Mouse (Mus musculus): ENCODE measurements around the gene Fkbp10. TPM values are rescaled to one million over a fixed set of nuclear protein-coding genes. Genes with fewer than 3 reads are reported as not detected.

Fkbp10 gene
- polyA plus RNA-seq, 1 experiment from 2014 or later, result 37.0 TPM

DNA sequence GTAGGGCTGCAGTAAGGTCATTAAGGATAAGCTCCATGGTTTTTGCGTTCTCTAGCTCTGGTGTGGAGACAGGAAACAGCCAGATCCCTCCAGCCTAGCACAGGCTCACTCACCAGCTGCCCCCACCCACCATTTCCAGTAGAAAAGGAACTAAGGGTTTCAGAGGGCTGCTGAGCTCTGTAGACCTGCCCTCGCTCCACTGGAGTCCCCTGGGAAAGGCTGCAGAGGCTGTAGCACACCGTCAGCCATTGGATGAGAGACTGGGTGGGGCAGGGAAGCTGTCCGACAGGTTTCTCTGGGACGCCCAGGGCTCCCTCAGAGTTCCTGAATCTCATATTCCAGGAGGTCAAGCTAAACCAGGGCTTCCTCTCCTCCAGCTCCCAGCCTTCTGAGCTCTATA lies 28.9 kb upstream of the Fkbp10 start:
- no peak overlapping the region for H3K4me3 ChIP-seq (ENCODE audit: low read depth, low read length)
- H3K27ac ChIP-seq (ENCODE audit: low read depth, low read length), result peak overlapping the region; percentile 54
- H3K4me2 ChIP-seq (replicated peaks; ENCODE audit: low read depth), result peak overlapping the region; percentile 27
- H3K36me3 ChIP-seq (ENCODE audit: control insufficient read depth, insufficient read depth), result peaks cover 49% of the 10 kb centered on the region
- no peak overlapping the region for H3K9ac ChIP-seq (ENCODE audit: low read depth, low read length)
- H3K4me1 ChIP-seq (replicated peaks; ENCODE audit: control insufficient read depth, insufficient read depth, low read length), result peaks cover 28% of the 10 kb centered on the region
- TF ChIP-seq CTCF (IDR thresholded peaks at IDR 0.05; ENCODE audit: low read depth), result no peak
- 24% methylated on average over 5 of the region's 5 CpGs for WGBS
- H3K9me3 ChIP-seq (ENCODE audit: control insufficient read depth), result no peaks in the 10 kb centered on the region
- H3K27me3 ChIP-seq (replicated peaks; ENCODE audit: control insufficient read depth, insufficient read depth, low read length), result no peaks in the 10 kb centered on the region
- peak; percentile 80 for ATAC-seq

DNA sequence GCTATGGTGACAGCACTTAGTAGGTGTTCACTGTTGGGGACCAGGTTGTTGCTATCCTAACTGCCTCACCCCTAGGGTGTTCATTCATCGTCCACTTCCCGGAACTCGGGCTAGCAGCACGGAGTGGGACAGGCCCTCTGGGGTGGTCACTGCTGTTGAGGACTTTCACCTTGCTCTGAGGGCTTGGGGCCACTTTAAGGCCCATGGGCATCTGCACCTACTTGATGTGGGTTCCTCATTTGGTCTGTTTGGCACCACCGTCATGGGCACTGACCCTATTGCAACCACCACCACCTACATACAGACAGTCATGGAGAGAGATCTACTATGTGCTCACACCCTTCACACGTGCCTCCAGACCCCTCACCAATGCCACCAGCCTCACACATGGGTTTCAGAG lies 28.4 kb upstream of the Fkbp10 start:
- H3K36me3 ChIP-seq (ENCODE audit: control insufficient read depth, insufficient read depth), result peaks cover 43% of the 10 kb centered on the region
- H3K9ac ChIP-seq (ENCODE audit: low read depth, low read length), result no peak overlapping the region
- peaks cover 28% of the 10 kb centered on the region for H3K4me1 ChIP-seq (replicated peaks; ENCODE audit: control insufficient read depth, insufficient read depth, low read length)
- 60% methylated on average over 6 of the region's 6 CpGs for WGBS
- no peak for ATAC-seq
- no peaks in the 10 kb centered on the region for H3K27me3 ChIP-seq (replicated peaks; ENCODE audit: control insufficient read depth, insufficient read depth, low read length)
- no peak for TF ChIP-seq CTCF (IDR thresholded peaks at IDR 0.05; ENCODE audit: low read depth)
- H3K4me3 ChIP-seq (ENCODE audit: low read depth, low read length), result no peak overlapping the region
- no peaks in the 10 kb centered on the region for H3K9me3 ChIP-seq (ENCODE audit: control insufficient read depth)
- H3K27ac ChIP-seq (ENCODE audit: low read depth, low read length), result peak overlapping the region; percentile 54; the same call in 1 of the 2 replicates
- peak overlapping the region; percentile 24 for H3K4me2 ChIP-seq (replicated peaks; ENCODE audit: low read depth)

DNA sequence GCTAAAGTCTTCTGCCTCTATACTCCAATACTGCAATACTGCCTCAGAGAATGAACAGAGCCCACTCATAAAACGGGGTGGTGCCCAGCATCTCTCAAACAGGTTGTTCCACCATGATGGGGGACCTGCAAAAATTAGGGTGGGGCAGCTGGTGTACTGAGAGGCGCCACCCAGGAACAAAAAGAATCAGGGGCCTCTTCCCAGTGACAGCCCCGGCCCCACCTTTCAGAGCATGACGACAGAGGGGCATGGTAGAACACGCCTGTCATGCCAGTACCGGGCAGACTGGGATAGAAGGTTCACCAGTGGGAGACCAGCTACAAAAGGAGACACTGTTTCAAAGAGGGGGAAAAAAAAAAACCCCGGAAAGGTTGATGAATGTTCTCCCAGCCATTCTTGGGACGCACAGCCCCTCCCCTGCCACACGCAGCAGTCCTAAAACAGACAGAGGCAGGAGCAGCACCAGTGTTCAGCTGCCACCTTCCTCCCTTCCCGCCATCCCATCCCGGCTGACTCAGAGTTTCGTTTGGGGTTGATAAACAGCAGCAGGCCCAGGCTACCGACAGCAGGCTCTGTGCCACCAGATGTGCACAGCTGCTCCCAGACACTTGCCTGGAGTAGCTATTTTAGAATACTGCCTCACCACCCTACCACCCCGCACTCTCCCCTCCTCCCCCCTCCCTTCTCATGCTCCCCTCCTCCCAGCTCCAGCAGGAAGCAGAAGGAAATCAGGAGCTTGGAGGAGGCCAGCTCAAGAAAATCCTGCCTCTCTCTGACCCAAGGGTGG lies 27.7 kb upstream of the Fkbp10 start:
- WGBS, result 9% methylated on average over 14 of the region's 14 CpGs
- H3K4me1 ChIP-seq (replicated peaks; ENCODE audit: control insufficient read depth, insufficient read depth, low read length), result peaks cover 30% of the 10 kb centered on the region

DNA sequence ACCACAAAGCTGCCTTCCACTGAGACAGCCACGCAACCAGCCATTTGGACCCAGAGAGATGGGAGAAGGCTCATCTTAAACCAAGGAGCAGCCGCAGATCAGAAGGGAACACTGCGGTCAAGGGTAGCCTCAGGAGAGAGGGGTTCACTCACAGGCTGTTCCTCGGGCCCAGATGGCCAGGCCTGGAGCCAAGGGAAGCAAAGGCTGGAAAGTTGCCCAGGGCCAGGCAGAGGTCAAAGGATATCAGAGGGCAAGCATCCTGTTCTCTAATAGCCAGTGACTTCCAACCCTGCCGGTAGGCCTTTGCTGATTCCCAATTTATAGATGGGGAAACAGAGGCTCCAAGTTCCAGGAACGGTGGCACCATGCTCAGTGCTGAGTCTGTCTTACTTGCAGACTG lies 26.9 kb upstream of the Fkbp10 start:
- H3K4me3 ChIP-seq (ENCODE audit: low read depth, low read length), result no peak overlapping the region
- no peak overlapping the region for H3K27ac ChIP-seq (ENCODE audit: low read depth, low read length)
- H3K36me3 ChIP-seq (ENCODE audit: control insufficient read depth, insufficient read depth), result peaks cover 29% of the 10 kb centered on the region
- peaks cover 34% of the 10 kb centered on the region for H3K4me1 ChIP-seq (replicated peaks; ENCODE audit: control insufficient read depth, insufficient read depth, low read length)
- no peak for TF ChIP-seq CTCF (IDR thresholded peaks at IDR 0.05; ENCODE audit: low read depth)
- H3K9me3 ChIP-seq (ENCODE audit: control insufficient read depth), result no peaks in the 10 kb centered on the region
- H3K9ac ChIP-seq (ENCODE audit: low read depth, low read length), result no peak overlapping the region; the same call in 1 of the 2 replicates
- WGBS, result 57% methylated on average over 6 of the region's 6 CpGs
- ATAC-seq, result no peak
- H3K27me3 ChIP-seq (replicated peaks; ENCODE audit: control insufficient read depth, insufficient read depth, low read length), result no peaks in the 10 kb centered on the region
- H3K4me2 ChIP-seq (replicated peaks; ENCODE audit: low read depth), result peak overlapping the region; percentile 24; the same call in 1 of the 2 replicates

More for the DNA sequence above, 27.7 kb upstream of the Fkbp10 start:
- Histone ChIP-seq H3K9ac (ENCODE audit: low read depth, low read length) (no peak overlapping the region), H3K4me3 (ENCODE audit: low read depth, low read length) (no peak overlapping the region), H3K9me3 (ENCODE audit: control insufficient read depth) (no peaks in the 10 kb centered on the region), H3K27ac (ENCODE audit: low read depth, low read length) (peak overlapping the region; percentile 28; the same call in 1 of the 2 replicates), H3K27me3 (replicated peaks; ENCODE audit: control insufficient read depth, insufficient read depth, low read length) (no peaks in the 10 kb centered on the region), H3K36me3 (ENCODE audit: control insufficient read depth, insufficient read depth) (peaks cover 37% of the 10 kb centered on the region), H3K4me2 (replicated peaks; ENCODE audit: low read depth) (peak overlapping the region; percentile 24; the same call in 1 of the 2 replicates)
- peak; percentile 18; the same call in 1 of the 2 replicates for ATAC-seq
- no peak for TF ChIP-seq CTCF (IDR thresholded peaks at IDR 0.05; ENCODE audit: low read depth)

DNA sequence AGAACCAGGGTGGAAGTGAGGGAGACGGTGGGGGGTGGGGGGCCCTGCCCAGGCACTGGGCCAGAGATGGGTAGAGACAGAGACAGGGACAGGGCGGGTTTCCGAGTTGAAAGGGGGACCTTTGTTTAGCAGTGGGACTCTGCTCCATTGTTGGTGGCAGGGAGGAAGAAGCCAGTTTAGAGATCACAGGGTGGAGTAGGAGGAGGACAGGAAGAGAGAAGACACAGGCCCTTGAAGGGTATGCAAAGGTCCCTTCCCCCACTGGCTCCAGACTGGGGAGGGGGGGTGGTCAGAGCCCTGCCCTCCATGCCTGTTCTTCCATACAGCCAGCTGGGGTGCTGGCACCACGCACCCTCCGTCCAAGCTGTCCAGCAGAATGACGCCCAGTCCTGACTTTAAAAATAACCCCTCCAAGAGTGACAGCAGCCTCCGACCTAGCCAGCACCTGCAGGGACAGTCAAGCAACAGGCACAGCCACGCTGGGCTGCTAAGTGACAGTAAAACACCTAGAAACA lies 25.5 kb upstream of the Fkbp10 start:
- Histone ChIP-seq H3K4me1 (replicated peaks; ENCODE audit: control insufficient read depth, insufficient read depth, low read length) (peaks cover 36% of the 10 kb centered on the region), H3K36me3 (ENCODE audit: control insufficient read depth, insufficient read depth) (peaks cover 15% of the 10 kb centered on the region), H3K27me3 (replicated peaks; ENCODE audit: control insufficient read depth, insufficient read depth, low read length) (no peaks in the 10 kb centered on the region), H3K27ac (ENCODE audit: low read depth, low read length) (peak overlapping the region; percentile 57), H3K4me2 (replicated peaks; ENCODE audit: low read depth) (no peak overlapping the region), H3K9ac (ENCODE audit: low read depth, low read length) (no peak overlapping the region), H3K4me3 (ENCODE audit: low read depth, low read length) (no peak overlapping the region), H3K9me3 (ENCODE audit: control insufficient read depth) (no peaks in the 10 kb centered on the region)
- WGBS, result 37% methylated on average over 8 of the region's 8 CpGs
- TF ChIP-seq CTCF (IDR thresholded peaks at IDR 0.05; ENCODE audit: low read depth), result no peak
- no peak for ATAC-seq

DNA sequence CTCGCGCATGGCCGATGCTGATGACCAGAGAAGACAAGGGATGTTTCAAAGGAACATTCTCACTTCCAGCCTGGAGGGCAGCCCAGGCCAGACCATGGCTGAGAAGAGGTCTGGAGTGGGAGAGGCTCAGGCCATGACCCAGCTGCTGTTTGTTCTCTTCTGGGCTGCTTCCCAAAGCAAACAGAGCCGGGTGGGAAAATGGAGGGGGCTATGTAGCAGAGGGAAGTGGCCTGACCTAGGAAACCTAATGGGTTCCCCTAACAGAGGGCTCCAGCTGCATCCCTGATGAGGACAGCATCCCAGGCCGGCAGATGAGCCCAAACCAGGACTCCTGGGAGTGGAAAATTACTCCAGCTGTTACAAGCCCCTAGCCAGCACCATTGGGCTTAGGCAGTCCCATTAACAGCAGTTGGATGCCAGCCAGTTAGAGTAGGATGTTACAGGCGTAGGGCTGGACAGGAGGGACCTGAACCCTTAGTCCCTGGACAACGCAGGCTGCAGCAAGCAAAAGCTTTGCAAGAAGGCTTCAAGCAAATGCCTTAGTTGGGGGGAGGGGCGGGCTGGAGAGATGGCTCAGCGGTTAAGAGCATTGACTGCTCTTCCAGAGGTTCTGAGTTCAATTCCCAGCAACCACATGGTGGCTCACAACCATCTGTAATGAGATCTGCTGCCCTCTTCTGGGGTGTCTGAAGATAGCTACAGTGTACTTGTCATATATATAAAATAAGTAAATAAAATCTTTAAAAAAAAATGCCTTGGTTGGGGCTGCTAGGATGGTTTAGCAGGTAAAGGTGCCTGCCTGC lies 24.2 kb upstream of the Fkbp10 start:
- peak; percentile 45 for TF ChIP-seq CTCF (IDR thresholded peaks at IDR 0.05; ENCODE audit: low read depth)
- Histone ChIP-seq H3K4me1 (replicated peaks; ENCODE audit: control insufficient read depth, insufficient read depth, low read length) (peaks cover 36% of the 10 kb centered on the region), H3K4me3 (ENCODE audit: low read depth, low read length) (no peak overlapping the region), H3K27ac (ENCODE audit: low read depth, low read length) (0 out of 2 replicates have a peak overlapping the region, but pooled peaks have one; percentile 15), H3K4me2 (replicated peaks; ENCODE audit: low read depth) (no peak overlapping the region), H3K27me3 (replicated peaks; ENCODE audit: control insufficient read depth, insufficient read depth, low read length) (no peaks in the 10 kb centered on the region), H3K36me3 (ENCODE audit: control insufficient read depth, insufficient read depth) (peaks cover 2% of the 10 kb centered on the region), H3K9me3 (ENCODE audit: control insufficient read depth) (no peaks in the 10 kb centered on the region), H3K9ac (ENCODE audit: low read depth, low read length) (no peak overlapping the region)
- no peak; the same call in 1 of the 2 replicates for ATAC-seq
- WGBS, result 45% methylated on average over 9 of the region's 9 CpGs
